Mouse (Mus musculus) liver, embryonic 13.5 days (tissue): Measurements from ENCODE around the gene Atxn1. TPM values are rescaled to one million over a fixed set of nuclear protein-coding genes. Genes with fewer than 3 reads are reported as not detected.
A peak's percentile ranks its signal among the peaks of the same experiment; 100 is the strongest.

Experiments
- ATAC-seq: fragments of 200-750 bp; cut with Nextera tagmentation; 2 replicates; pipeline ENCODE4 v1.8.0; 2017; ENCODE audit warnings: low read depth, mild to moderate bottlenecking, moderate number of reproducible peaks, moderate library complexity
- DNase-seq: peaks from one replicate; pipeline ENCODE4 v3.0.0; 2022
- H3K27ac ChIP-seq: fragments of 300-500 bp; sonication (generic); 2 replicates; pipeline ENCODE4 v1.5.1; 2015; ENCODE audit warnings: moderate library complexity, mild to moderate bottlenecking, inconsistent platforms
- H3K27me3 ChIP-seq: fragments of 300-500 bp; sonication (generic); 2 replicates; pipeline ENCODE4 v1.6.1; 2015; ENCODE audit warnings: mild to moderate bottlenecking, inconsistent platforms
- H3K36me3 ChIP-seq: fragments of 300-500 bp; sonication (generic); 2 replicates; pipeline ENCODE4 v1.6.1; 2015; ENCODE audit warnings: mild to moderate bottlenecking, inconsistent platforms
- H3K4me1 ChIP-seq: fragments of 300-500 bp; sonication (generic); replicated peaks from 2 replicates; pipeline ENCODE4 v1.6.1; 2015; ENCODE audit warnings: inconsistent platforms
- H3K4me2 ChIP-seq: fragments of 300-500 bp; sonication (generic); 2 replicates; pipeline ENCODE4 v1.6.1; 2015; ENCODE audit warnings: inconsistent platforms, mild to moderate bottlenecking, moderate library complexity
- H3K4me3 ChIP-seq: fragments of 300-500 bp; sonication (generic); replicated peaks from 2 replicates; pipeline ENCODE4 v1.5.1; 2015; ENCODE audit warnings: mild to moderate bottlenecking, inconsistent platforms
- H3K9ac ChIP-seq: fragments of 300-500 bp; sonication (generic); 2 replicates; pipeline ENCODE4 v1.6.1; 2015; ENCODE audit warnings: mild to moderate bottlenecking, inconsistent platforms
- H3K9me3 ChIP-seq: fragments of 300-500 bp; sonication (generic); replicated peaks from 2 replicates; pipeline ENCODE4 v1.6.1; 2016; ENCODE audit warnings: inconsistent platforms
- WGBS: fragments of 180-500 bp; shearing (Covaris S2); methylation state at CpG from one replicate; pipeline ENCODE4 v1.1.7; 2015; ENCODE audit not compliant: insufficient replicate concordance; 5-methylcytosine and 5-hydroxymethylcytosine counted together
- polyA plus RNA-seq: library from polyadenylated mRNA; unstranded; fragments of >200 nt; fragmentation: Nextera tagmentation; extraction: Ambion mirVana; gene quantifications from 2 replicates; pipeline ENCODE4 v1.2.1, GENCODE M21; 2015

Gene Atxn1
- polyA plus RNA-seq, 1 experiment from 2014 or later, result 1.5 TPM

DNA sequence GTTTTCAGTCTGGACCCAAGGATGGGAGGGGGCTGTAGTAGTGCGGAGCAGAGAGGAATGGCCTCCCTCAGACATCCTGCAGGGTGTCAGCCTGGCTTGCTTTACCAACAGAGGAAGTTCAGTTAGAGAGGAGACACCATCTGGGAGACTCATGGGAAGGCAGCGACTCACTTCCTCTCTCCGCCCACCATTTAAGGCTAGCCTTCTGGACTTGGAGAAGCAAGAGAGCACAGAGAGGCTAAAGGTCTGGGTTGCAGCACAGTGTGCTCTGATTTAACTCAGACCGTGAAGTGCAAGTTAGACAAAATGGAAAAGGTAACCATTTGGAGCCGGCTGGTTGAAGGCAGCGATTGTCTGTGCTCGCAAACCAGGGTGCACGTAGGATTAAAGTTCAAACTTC lies 452.3 kb downstream of the Atxn1 start:
- Histone ChIP-seq H3K9ac (peak overlapping the region; percentile 94), H3K36me3 (peaks cover 53% of the 10 kb centered on the region), H3K9me3 (no peaks in the 10 kb centered on the region), H3K4me2 (peak overlapping the region; percentile 73), H3K27me3 (no peaks in the 10 kb centered on the region), H3K4me3 (peak overlapping the region; percentile 78), H3K27ac (peak overlapping the region; percentile 97), H3K4me1 (peaks cover 89% of the 10 kb centered on the region)
- 33% methylated on average over 8 of the region's 8 CpGs for WGBS
- peak; percentile 1; the same call in 1 of the 2 replicates for ATAC-seq
- no peak for DNase-seq

DNA sequence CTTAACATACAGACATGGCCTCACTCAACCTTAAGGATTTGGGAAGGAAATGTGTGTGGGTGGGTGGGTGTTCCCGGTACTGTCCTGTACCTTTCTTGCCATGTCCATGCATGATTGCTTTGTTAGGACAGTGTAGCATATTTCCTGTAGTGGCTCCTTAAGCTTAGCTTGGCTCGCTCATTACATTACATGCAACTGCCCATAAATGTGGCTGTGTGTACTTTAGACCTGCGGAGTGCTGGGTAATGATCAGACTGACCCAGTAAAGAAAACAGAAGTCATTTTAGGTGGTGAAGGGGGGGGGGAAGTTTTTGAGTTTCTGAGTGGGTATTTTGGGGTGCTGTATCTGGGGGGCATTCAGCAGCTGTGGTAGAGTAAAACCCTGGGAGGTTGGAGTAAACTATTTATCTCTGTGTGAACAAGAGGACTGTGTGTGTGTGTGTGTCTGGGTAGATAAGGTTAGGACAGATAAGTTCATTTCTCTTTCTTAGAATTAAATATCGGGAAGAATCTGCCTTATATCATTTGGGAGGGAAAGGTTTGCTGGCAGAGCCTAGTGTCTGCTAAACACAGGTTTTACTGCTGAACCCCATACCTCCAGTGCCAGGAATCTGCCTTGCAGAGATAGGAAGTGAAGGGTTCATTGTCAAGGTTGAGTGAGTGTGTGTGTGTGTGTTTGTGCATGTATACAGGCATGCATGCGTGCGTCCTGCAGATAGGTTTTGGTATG lies 452.9 kb downstream of the Atxn1 start:
- Histone ChIP-seq H3K27me3 (no peaks in the 10 kb centered on the region), H3K9me3 (no peaks in the 10 kb centered on the region), H3K27ac (peak overlapping the region; percentile 97), H3K4me2 (peak overlapping the region; percentile 73), H3K4me1 (peaks cover 86% of the 10 kb centered on the region), H3K9ac (peak overlapping the region; percentile 94), H3K4me3 (peak overlapping the region; percentile 78), H3K36me3 (peaks cover 46% of the 10 kb centered on the region)
- DNase-seq, result peak; percentile 69
- 25% methylated on average over 6 of the region's 6 CpGs for WGBS
- peak; percentile 70 for ATAC-seq

DNA sequence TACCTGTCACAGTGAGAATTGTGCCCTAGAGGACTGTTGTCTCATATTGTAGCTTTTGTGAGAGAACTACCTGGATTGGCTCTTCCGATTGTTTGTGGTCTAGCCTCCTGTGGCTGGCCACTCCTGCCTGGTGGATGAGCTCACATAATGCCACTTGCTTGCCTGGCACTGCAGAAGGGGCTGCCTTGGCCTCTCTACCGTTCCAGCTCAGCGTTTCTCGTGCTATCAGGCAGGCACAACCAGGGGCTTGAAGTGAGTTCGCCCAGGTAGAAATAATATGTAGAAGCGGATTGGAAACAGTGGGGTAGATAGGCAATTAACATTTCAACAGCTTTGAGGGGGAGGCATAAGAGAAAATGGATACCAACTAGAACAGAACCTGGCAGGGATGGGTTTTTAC lies 455.4 kb downstream of the Atxn1 start:
- Histone ChIP-seq H3K9me3 (no peaks in the 10 kb centered on the region), H3K36me3 (peaks cover 21% of the 10 kb centered on the region), H3K9ac (peak overlapping the region; percentile 94), H3K27me3 (no peaks in the 10 kb centered on the region), H3K4me2 (peak overlapping the region; percentile 73), H3K4me3 (peak overlapping the region; percentile 78), H3K4me1 (peaks cover 76% of the 10 kb centered on the region), H3K27ac (peak overlapping the region; percentile 97)
- no peak for DNase-seq
- ATAC-seq, result no peak
- 47% methylated on average over 6 of the region's 6 CpGs for WGBS

DNA sequence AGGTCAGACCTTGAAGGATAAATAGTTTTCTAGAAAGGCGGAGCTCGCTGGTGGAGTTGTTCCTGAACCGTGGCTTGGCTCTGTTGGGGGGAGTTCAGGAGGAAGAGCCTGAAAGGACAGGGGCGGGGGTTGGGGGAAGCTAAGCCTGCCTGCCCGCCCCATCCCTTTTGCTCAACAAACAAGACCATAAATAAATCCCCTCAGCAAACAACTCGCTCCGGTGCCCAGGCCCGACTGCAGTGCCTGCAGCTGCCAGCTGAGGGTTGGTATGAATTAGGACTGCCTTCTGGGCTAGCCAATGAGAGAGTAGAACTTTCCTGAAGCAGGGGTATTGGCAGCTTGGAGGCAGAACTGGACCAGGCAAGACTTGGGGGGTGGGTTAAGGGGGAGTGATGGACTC lies 456.3 kb downstream of the Atxn1 start:
- Histone ChIP-seq H3K4me3 (peak overlapping the region; percentile 78), H3K4me2 (peak overlapping the region; percentile 73), H3K9ac (peak overlapping the region; percentile 94), H3K9me3 (no peaks in the 10 kb centered on the region), H3K27me3 (no peaks in the 10 kb centered on the region), H3K36me3 (peaks cover 17% of the 10 kb centered on the region), H3K27ac (peak overlapping the region; percentile 97), H3K4me1 (peaks cover 76% of the 10 kb centered on the region)
- WGBS, result 0% methylated on average over 8 of the region's 8 CpGs
- peak; percentile 41 for ATAC-seq
- DNase-seq, result peak; percentile 73

DNA sequence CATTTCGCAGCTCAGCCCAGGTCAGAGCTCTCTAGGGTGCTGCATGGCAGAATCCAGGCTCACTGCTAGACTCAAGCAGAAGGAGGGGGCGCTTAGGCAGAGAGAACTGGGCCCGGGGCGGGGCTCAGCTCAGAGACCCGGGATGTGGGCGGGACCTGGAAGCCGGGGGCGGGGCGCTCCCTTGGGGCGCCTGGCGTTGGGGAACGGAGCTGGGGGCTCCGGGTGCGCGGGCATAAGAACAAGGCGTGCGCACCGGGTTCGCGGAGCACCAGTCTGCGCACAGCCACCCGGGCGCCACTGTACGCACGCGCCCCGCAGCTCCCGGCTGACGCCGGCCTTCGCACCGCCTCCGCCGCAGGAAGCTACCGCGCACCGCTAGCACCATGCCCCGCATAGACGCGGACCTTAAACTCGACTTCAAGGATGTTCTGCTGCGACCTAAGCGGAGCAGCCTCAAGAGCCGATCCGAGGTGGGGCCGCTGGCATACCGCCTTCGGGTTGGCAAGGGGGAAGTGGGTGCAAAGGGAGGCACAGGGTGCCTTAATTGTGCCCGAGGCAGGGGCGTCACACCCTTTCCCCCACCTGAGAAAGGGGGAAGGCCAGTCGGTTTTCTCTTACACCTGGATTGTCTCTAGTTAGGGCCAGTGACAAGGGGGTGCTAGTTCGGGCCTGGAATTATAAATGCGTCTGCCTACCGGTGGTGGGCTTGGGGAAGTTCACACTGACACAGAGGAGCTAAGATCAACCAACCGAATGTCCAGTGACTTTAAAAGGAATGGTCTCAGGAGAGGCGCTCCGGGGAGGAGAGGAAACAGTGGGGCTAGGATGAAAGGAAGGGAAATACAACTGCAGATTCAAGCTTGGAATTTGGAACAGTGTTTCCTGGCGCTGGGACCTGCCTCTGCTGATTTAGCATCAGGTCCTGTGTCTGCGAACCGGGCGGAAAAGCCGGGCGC lies 457.3 kb downstream of the Atxn1 start, which contains the start of gene Gmpr:
Gene Gmpr, plus strand, starts transcription at position 171 of the 956 bp plus-strand sequence.
- Histone ChIP-seq H3K4me2 (peak within 1 kb of the TSS; percentile 73), H3K36me3 (peaks cover 12% of the 10 kb centered on the region), H3K27ac (peak within 1 kb of the TSS; percentile 97), H3K9me3 (no peaks in the 10 kb centered on the region), H3K4me1 (peaks cover 76% of the 10 kb centered on the region), H3K4me3 (peak within 1 kb of the TSS; percentile 78), H3K9ac (peak within 1 kb of the TSS; percentile 94), H3K27me3 (no peaks in the 10 kb centered on the region)
- under 1% methylated on average over 63 of the region's 63 CpGs for WGBS
- ATAC-seq (peak; percentile 74), DNase-seq (peak; percentile 90)

DNA sequence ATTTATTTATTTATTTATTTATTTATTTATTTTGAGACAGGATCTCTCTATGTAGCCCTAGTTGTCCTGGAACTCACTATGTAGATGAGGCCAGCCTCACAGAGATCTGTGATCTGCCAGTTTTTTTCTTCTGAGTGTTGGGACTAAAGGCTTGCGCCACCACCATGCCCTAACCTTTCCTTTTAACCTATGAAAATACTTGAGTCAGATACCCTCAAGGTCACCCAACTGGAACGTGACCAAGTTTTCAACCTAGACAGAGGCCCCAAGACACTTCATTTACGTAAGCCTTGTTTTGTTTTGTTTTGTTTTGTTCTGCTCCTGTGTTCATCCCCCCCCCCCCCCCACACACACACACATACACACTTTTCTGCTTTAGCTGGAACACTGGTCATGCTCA lies 459.3 kb downstream of the Atxn1 start:
- H3K27ac ChIP-seq, result 0 out of 2 replicates have a peak overlapping the region, but pooled peaks have one; percentile 97
- no peak for ATAC-seq

DNA sequence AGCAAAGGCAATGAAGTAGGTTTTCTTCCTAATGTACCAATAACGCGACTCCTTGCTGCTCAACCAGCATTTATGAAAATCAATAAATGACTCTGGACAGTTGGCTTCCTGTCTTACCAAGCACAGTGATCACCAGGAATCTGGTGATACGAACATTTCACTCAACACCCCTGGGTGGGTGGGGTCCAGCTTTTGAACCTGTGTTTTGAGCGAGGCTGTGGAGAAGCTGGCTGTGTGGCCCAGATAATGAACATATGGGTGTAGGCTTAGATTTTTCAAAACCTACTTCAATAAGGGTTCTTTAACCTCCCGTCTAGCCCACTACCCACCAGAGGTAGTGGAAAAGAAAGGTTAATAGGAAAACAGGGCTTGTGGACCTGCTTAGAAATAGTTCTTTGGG lies 462.0 kb downstream of the Atxn1 start:
- H3K4me3 ChIP-seq, result no peak overlapping the region
- peak; percentile 77 for DNase-seq

More for the DNA sequence above, 459.3 kb downstream of the Atxn1 start:
- peaks cover 75% of the 10 kb centered on the region for H3K4me1 ChIP-seq
- no peak overlapping the region for H3K9ac ChIP-seq
- 0 out of 2 replicates have a peak, but pooled peaks cover 1% of the 10 kb centered on the region for H3K9me3 ChIP-seq
- no peak overlapping the region for H3K4me3 ChIP-seq
- 88% methylated on average over 3 of the region's 3 CpGs for WGBS
- H3K36me3 ChIP-seq, result peaks cover 2% of the 10 kb centered on the region; the same call in 1 of the 2 replicates
- no peak for DNase-seq
- no peaks in the 10 kb centered on the region for H3K27me3 ChIP-seq
- no peak overlapping the region for H3K4me2 ChIP-seq

DNA sequence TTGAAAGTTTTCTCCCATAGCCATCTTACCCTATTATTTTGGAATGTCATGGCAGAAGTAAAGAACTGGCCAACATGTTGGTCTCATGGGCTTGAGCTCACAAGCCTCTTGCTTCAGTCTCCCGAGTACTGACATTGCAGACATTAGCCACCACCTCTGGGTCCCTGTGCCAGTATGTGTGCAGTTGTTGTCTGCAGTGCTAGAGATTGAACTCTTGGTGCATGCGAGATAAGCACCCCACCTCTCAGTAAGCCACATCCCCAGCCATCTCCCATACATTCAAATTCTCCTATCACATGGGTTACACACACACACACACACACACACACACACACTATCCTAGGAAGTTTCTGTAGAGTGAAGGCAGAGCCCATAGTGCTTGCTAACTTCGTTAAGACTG lies 464.9 kb downstream of the Atxn1 start:
- ATAC-seq (peak; percentile 92), DNase-seq (peak; percentile 67)
- Histone ChIP-seq H3K4me2 (peak overlapping the region; percentile 24), H3K27ac (peak overlapping the region; percentile 67), H3K9ac (no peak overlapping the region; the same call in 1 of the 2 replicates), H3K36me3 (no peaks in the 10 kb centered on the region), H3K9me3 (0 out of 2 replicates have a peak, but pooled peaks cover 6% of the 10 kb centered on the region), H3K27me3 (no peaks in the 10 kb centered on the region), H3K4me1 (peaks cover 75% of the 10 kb centered on the region), H3K4me3 (no peak overlapping the region)
- WGBS, result 16% methylated on average over 3 of the region's 3 CpGs

More for the DNA sequence above, 462.0 kb downstream of the Atxn1 start:
- peak overlapping the region; percentile 47 for H3K4me2 ChIP-seq
- 38% methylated on average over 5 of the region's 5 CpGs for WGBS
- H3K27me3 ChIP-seq, result no peaks in the 10 kb centered on the region
- peak overlapping the region; percentile 52 for H3K9ac ChIP-seq
- 0 out of 2 replicates have a peak, but pooled peaks cover 6% of the 10 kb centered on the region for H3K9me3 ChIP-seq
- H3K36me3 ChIP-seq, result no peaks in the 10 kb centered on the region
- peaks cover 77% of the 10 kb centered on the region for H3K4me1 ChIP-seq
- peak; percentile 60 for ATAC-seq
- peak overlapping the region; percentile 85 for H3K27ac ChIP-seq
